Mouse (Mus musculus) liver, embryonic 15.5 days (tissue): ENCODE measurements around the gene Aif1. TPM values are rescaled to one million over a fixed set of nuclear protein-coding genes. Genes with fewer than 3 reads are reported as not detected.

ENCODE experiments used
- ATAC-seq: fragments of 200-750 bp; cut with Nextera tagmentation; 2 replicates; pipeline ENCODE4 v1.8.0; 2017; ENCODE audit warnings: moderate number of reproducible peaks, mild to moderate bottlenecking, moderate library complexity; ENCODE audit not compliant: insufficient read depth
- H3K27ac ChIP-seq: fragments of 300-500 bp; sonication (generic); replicated peaks from 2 replicates; pipeline ENCODE4 v1.5.1; 2015; ENCODE audit warnings: mild to moderate bottlenecking, inconsistent platforms
- H3K27me3 ChIP-seq: fragments of 300-500 bp; sonication (generic); 2 replicates; pipeline ENCODE4 v1.6.1; 2015; ENCODE audit warnings: mild to moderate bottlenecking, inconsistent platforms
- H3K36me3 ChIP-seq: fragments of 300-500 bp; sonication (generic); replicated peaks from 2 replicates; pipeline ENCODE4 v1.6.1; 2015; ENCODE audit warnings: moderate library complexity, mild to moderate bottlenecking, inconsistent platforms
- H3K4me1 ChIP-seq: fragments of 300-500 bp; sonication (generic); replicated peaks from 2 replicates; pipeline ENCODE4 v1.6.1; 2015; ENCODE audit warnings: inconsistent platforms
- H3K4me2 ChIP-seq: fragments of 300-500 bp; sonication (generic); 2 replicates; pipeline ENCODE4 v1.6.1; 2015; ENCODE audit warnings: moderate library complexity, mild to moderate bottlenecking, inconsistent platforms
- H3K4me3 ChIP-seq: fragments of 300-500 bp; sonication (generic); replicated peaks from 2 replicates; pipeline ENCODE4 v1.5.1; 2015; ENCODE audit warnings: mild to moderate bottlenecking, inconsistent platforms
- H3K9ac ChIP-seq: fragments of 300-500 bp; sonication (generic); 2 replicates; pipeline ENCODE4 v1.6.1; 2015; ENCODE audit warnings: moderate library complexity, mild to moderate bottlenecking, inconsistent platforms
- H3K9me3 ChIP-seq: fragments of 300-500 bp; sonication (generic); replicated peaks from 2 replicates; pipeline ENCODE4 v1.6.1; 2016; ENCODE audit warnings: inconsistent platforms
- WGBS: fragments of 180-500 bp; shearing (Covaris S2); methylation state at CpG from one replicate; pipeline ENCODE4 v1.1.7; 2015; ENCODE audit warnings: mixed read lengths; ENCODE audit not compliant: insufficient replicate concordance; 5-methylcytosine and 5-hydroxymethylcytosine counted together
- polyA plus RNA-seq: library from polyadenylated mRNA; unstranded; fragments of >200 nt; fragmentation: Nextera tagmentation; extraction: Ambion mirVana; gene quantifications from 2 replicates; pipeline ENCODE4 v1.2.1, GENCODE M21; 2015

Gene Aif1
- polyA plus RNA-seq, 1 experiment from 2014 or later = 22.2 TPM

DNA sequence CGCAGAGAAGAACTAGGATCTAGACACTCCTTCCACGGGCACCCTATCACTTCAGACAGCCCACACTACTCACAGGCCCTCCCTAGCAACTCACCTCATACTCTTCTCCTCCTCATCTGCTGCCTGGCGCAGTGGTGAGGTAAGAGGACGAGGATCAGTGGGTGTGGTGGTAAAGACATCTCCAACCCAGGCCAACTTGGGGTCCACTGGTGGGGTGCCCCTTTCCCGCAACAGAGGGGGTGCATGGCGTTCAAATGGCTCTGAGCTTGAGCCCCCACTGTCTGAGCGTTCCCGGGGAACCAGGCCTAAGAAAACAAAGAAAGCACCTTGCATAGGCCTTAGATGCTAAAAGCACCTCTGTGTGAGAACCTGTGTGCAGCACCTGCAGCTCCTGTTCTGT, 18.6 kb downstream of the Aif1 start:
- Histone ChIP-seq H3K9me3 (no peaks in the 10 kb centered on the region), H3K9ac (no peak overlapping the region), H3K27me3 (no peaks in the 10 kb centered on the region), H3K27ac (no peak overlapping the region), H3K36me3 (peaks cover 100% of the 10 kb centered on the region), H3K4me3 (no peak overlapping the region), H3K4me2 (no peak overlapping the region), H3K4me1 (peaks cover 10% of the 10 kb centered on the region)
- ATAC-seq = no peak
- WGBS = 86% methylated on average over 8 of the region's 8 CpGs

- Histone ChIP-seq H3K27me3 (no peaks in the 10 kb centered on the region), H3K4me2 (no peak overlapping the region), H3K27ac (no peak overlapping the region), H3K4me1 (peaks cover 3% of the 10 kb centered on the region), H3K9ac (no peak overlapping the region), H3K4me3 (no peak overlapping the region), H3K36me3 (peaks cover 100% of the 10 kb centered on the region), H3K9me3 (no peaks in the 10 kb centered on the region)
- no peak for ATAC-seq
- 86% methylated on average over 33 of the region's 33 CpGs for WGBS
Measured at GRCm38 (mm10) chr17:35156461-35157200, 19.2 kb downstream of the Aif1 start.

DNA sequence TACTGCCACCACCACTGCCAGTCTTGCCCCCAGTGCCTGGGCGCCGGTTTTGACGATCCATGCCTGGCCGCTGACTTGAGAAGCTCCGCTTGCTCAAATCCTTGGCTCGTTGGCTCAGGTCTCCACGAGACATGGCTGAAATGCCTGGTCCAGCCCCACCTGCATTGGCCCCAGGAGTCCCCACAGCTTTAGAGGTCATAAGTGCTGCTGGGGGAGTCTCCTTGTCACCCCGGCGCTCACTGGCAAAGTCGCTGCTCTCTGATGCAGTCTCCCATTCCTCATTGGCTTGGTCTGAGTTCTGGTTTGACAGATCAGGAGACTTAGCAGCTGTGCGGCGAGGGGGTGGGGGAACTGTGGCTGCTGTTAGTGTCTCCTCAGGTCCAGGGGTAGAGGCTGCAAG, 20.4 kb downstream of the Aif1 start:
- no peak overlapping the region for H3K4me2 ChIP-seq
- H3K27me3 ChIP-seq = no peaks in the 10 kb centered on the region
- peaks cover 99% of the 10 kb centered on the region for H3K36me3 ChIP-seq
- 90% methylated on average over 12 of the region's 12 CpGs for WGBS
- H3K9ac ChIP-seq = no peak overlapping the region
- no peak overlapping the region for H3K27ac ChIP-seq
- ATAC-seq = no peak
- no peak overlapping the region for H3K4me3 ChIP-seq
- no peaks in the 10 kb centered on the region for H3K4me1 ChIP-seq
- H3K9me3 ChIP-seq = no peaks in the 10 kb centered on the region

GRCm38 (mm10) chr17:35154616-35155015, 21.3 kb downstream of the Aif1 start:
- no peaks in the 10 kb centered on the region for H3K27me3 ChIP-seq
- H3K4me3 ChIP-seq = no peak overlapping the region
- no peak overlapping the region for H3K27ac ChIP-seq
- H3K4me2 ChIP-seq = no peak overlapping the region
- H3K4me1 ChIP-seq = no peaks in the 10 kb centered on the region
- WGBS = 84% methylated on average over 7 of the region's 7 CpGs
- ATAC-seq = no peak
- H3K9ac ChIP-seq = no peak overlapping the region
- H3K9me3 ChIP-seq = no peaks in the 10 kb centered on the region
- peaks cover 99% of the 10 kb centered on the region for H3K36me3 ChIP-seq

GRCm38 (mm10) chr17:35153931-35154330, 21.9 kb downstream of the Aif1 start:
- H3K4me2 ChIP-seq = no peak overlapping the region
- H3K27ac ChIP-seq = no peak overlapping the region
- H3K36me3 ChIP-seq = peaks cover 99% of the 10 kb centered on the region
- H3K4me1 ChIP-seq = no peaks in the 10 kb centered on the region
- H3K9ac ChIP-seq = no peak overlapping the region
- no peaks in the 10 kb centered on the region for H3K27me3 ChIP-seq
- ATAC-seq = no peak
- WGBS = 75% methylated on average over 4 of the region's 4 CpGs
- H3K9me3 ChIP-seq = no peaks in the 10 kb centered on the region
- no peak overlapping the region for H3K4me3 ChIP-seq

GRCm38 (mm10) chr17:35153077-35153476, 22.8 kb downstream of the Aif1 start:
- ATAC-seq = no peak
- Histone ChIP-seq H3K9ac (no peak overlapping the region), H3K4me2 (no peak overlapping the region), H3K9me3 (no peaks in the 10 kb centered on the region), H3K27ac (no peak overlapping the region), H3K36me3 (peaks cover 99% of the 10 kb centered on the region), H3K4me3 (no peak overlapping the region), H3K27me3 (no peaks in the 10 kb centered on the region), H3K4me1 (no peaks in the 10 kb centered on the region)
- WGBS = 87% methylated on average over 9 of the region's 9 CpGs

GRCm38 (mm10) chr17:35152121-35152520, 23.7 kb downstream of the Aif1 start:
- no peak for ATAC-seq
- 86% methylated on average over 4 of the region's 4 CpGs for WGBS
- H3K9ac ChIP-seq = no peak overlapping the region
- no peaks in the 10 kb centered on the region for H3K4me1 ChIP-seq
- no peaks in the 10 kb centered on the region for H3K9me3 ChIP-seq
- no peak overlapping the region for H3K27ac ChIP-seq
- H3K27me3 ChIP-seq = no peaks in the 10 kb centered on the region
- H3K4me3 ChIP-seq = no peak overlapping the region
- no peak overlapping the region for H3K4me2 ChIP-seq
- H3K36me3 ChIP-seq = peaks cover 99% of the 10 kb centered on the region

DNA sequence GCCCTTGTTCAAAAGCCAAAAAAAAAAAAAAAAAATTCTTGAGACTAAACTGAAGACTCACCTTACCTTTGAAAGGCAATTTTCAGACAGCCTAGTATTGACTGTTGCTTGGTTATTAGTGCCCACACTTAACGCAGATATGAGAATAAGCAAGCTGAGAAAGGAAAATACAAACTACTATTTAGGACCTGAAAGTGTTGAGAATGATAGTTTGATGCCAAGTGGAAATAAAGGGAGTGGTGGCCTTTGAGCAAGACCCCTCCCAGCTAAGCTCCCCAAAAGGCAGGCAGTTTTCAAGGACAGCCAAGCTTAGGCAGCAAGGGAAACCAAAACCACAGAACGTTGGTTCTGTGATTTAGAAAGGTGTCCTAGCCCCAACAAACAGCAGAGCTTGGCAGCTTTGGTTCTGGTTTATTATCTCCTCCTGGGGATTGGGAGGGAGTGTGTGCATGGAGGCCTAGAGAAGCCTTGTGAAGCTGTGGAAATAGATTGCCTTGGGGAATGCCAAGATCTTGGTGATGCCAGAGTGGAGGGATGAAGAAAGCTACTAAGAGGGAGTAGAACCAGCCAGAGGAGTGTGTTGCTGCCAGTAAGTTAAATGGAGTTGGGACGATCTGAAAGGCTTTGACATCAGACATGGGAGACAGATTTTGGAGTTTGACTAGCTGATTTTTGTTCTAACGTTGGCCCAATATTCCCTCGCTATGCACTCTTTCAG, 27.8 kb downstream of the Aif1 start:
- Histone ChIP-seq H3K4me3 (no peak overlapping the region), H3K36me3 (peaks cover 99% of the 10 kb centered on the region), H3K9ac (no peak overlapping the region), H3K27ac (peak overlapping the region; percentile 10; the same call in 1 of the 2 replicates), H3K27me3 (no peaks in the 10 kb centered on the region), H3K9me3 (no peaks in the 10 kb centered on the region), H3K4me1 (no peaks in the 10 kb centered on the region), H3K4me2 (no peak overlapping the region)
- no peak for ATAC-seq
- whole genome bisulfite sequencing = 70% methylated on average over 5 of the region's 5 CpGs

GRCm38 (mm10) chr17:35147348-35147747, 28.5 kb downstream of the Aif1 start:
- H3K27me3 ChIP-seq = no peaks in the 10 kb centered on the region
- no peak overlapping the region for H3K4me2 ChIP-seq
- no peaks in the 10 kb centered on the region for H3K4me1 ChIP-seq
- H3K27ac ChIP-seq = no peak overlapping the region
- no peak overlapping the region for H3K4me3 ChIP-seq
- no peaks in the 10 kb centered on the region for H3K9me3 ChIP-seq
- H3K9ac ChIP-seq = no peak overlapping the region
- H3K36me3 ChIP-seq = peaks cover 99% of the 10 kb centered on the region
- WGBS = 66% methylated on average over 3 of the region's 3 CpGs
- ATAC-seq = no peak

DNA sequence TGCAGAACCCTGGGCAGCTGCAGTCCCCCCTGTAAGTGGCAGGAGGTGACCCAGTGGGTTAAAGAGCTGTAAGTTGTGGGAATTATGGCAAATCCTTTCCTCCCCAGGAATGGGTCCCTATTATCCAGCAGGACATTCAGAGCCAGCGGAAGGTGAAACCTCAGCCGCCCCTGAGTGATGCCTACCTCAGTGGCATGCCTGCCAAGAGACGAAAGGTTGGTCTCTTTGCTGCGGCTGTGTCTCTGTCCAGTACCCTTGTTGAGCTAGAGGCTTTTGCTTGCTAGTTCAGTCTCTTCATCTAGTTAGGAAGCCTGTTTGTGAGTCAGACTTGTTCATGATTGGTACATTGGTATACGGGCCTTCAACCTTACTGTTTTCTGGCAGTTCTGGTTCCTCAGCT, 29.7 kb downstream of the Aif1 start:
- no peaks in the 10 kb centered on the region for H3K9me3 ChIP-seq
- H3K9ac ChIP-seq = no peak overlapping the region
- H3K36me3 ChIP-seq = peaks cover 99% of the 10 kb centered on the region
- 86% methylated on average over 5 of the region's 5 CpGs for WGBS
- H3K4me2 ChIP-seq = no peak overlapping the region
- no peak overlapping the region for H3K27ac ChIP-seq
- no peaks in the 10 kb centered on the region for H3K27me3 ChIP-seq
- H3K4me3 ChIP-seq = no peak overlapping the region
- H3K4me1 ChIP-seq = no peaks in the 10 kb centered on the region
- ATAC-seq = no peak

- H3K27me3 ChIP-seq = no peaks in the 10 kb centered on the region
- H3K36me3 ChIP-seq = peaks cover 90% of the 10 kb centered on the region
- no peak overlapping the region for H3K27ac ChIP-seq
Measured at GRCm38 (mm10) chr17:35141971-35142370, 33.9 kb downstream of the Aif1 start.

More at GRCm38 (mm10) chr17:35141971-35142370, 33.9 kb downstream of the Aif1 start:
- 82% methylated on average over 6 of the region's 6 CpGs for WGBS
- ATAC-seq = no peak
- peaks cover 7% of the 10 kb centered on the region for H3K4me1 ChIP-seq
- H3K4me3 ChIP-seq = no peak overlapping the region
- no peaks in the 10 kb centered on the region for H3K9me3 ChIP-seq
- no peak overlapping the region for H3K4me2 ChIP-seq
- H3K9ac ChIP-seq = no peak overlapping the region
